Mouse (Mus musculus) adipocyte (in vitro differentiated cells): Measurements from ENCODE around the gene Hsd11b1.
"Not testable (repeated sequence)": the region's sequence is repeated elsewhere in the genome, so short reads cannot be mapped to it uniquely, and the experiment has no call there.

Source experiments
- DNase-seq: peaks from one replicate; pipeline ENCODE4 v3.0.0-alpha.2; 2016; ENCODE audit warnings: low spot score

The Hsd11b1 gene

GRCm38 (mm10) chr1:193279492-193279891, 15.6 kb upstream of the Hsd11b1 start:
- DNase-seq, result no peak

GRCm38 (mm10) chr1:193278414-193279045, 14.7 kb upstream of the Hsd11b1 start:
- DNase-seq, result peak; percentile 91

- DNase-seq, result peak; percentile 54
Measured at GRCm38 (mm10) chr1:193274407-193275071, 10.7 kb upstream of the Hsd11b1 start.

- peak; percentile 71 for DNase-seq
Measured at GRCm38 (mm10) chr1:193272916-193273601, 9.2 kb upstream of the Hsd11b1 start, which contains the start of gene G0s2. Gene G0s2 (minus strand): TSS chr1:193273217.

- DNase-seq, result peak; percentile 23
Measured at GRCm38 (mm10) chr1:193272137-193272915, 8.5 kb upstream of the Hsd11b1 start.

- peak; percentile 76 for DNase-seq
Measured at GRCm38 (mm10) chr1:193270965-193271763, 7.3 kb upstream of the Hsd11b1 start.

GRCm38 (mm10) chr1:193265734-193266133, 1.9 kb upstream of the Hsd11b1 start:
- DNase-seq, result no peak

- peak; percentile 81 for DNase-seq
Measured at GRCm38 (mm10) chr1:193263026-193263907, 608 bp downstream of the Hsd11b1 start.

- peak; percentile 96 for DNase-seq
Measured at GRCm38 (mm10) chr1:193261897-193262548, 1.9 kb downstream of the Hsd11b1 start.

- DNase-seq, result no peak
Measured at GRCm38 (mm10) chr1:193259559-193259958, 4.3 kb downstream of the Hsd11b1 start.

GRCm38 (mm10) chr1:193256621-193257098, 7.2 kb downstream of the Hsd11b1 start:
- peak; percentile 43 for DNase-seq

- no peak for DNase-seq
Measured at GRCm38 (mm10) chr1:193256289-193256577, 7.6 kb downstream of the Hsd11b1 start.

- DNase-seq, result peak; percentile 92
Measured at GRCm38 (mm10) chr1:193255488-193256288, 8.2 kb downstream of the Hsd11b1 start.

GRCm38 (mm10) chr1:193255032-193255431, 8.8 kb downstream of the Hsd11b1 start:
- DNase-seq, result no peak

- DNase-seq, result not testable (repeated sequence)
Measured at GRCm38 (mm10) chr1:193253895-193254294, 10.0 kb downstream of the Hsd11b1 start.

- DNase-seq, result no peak
Measured at GRCm38 (mm10) chr1:193252616-193253015, 11.3 kb downstream of the Hsd11b1 start.

GRCm38 (mm10) chr1:193251386-193251785, 12.5 kb downstream of the Hsd11b1 start:
- no peak for DNase-seq

GRCm38 (mm10) chr1:193250026-193250425, 13.8 kb downstream of the Hsd11b1 start:
- DNase-seq, result no peak

GRCm38 (mm10) chr1:193244235-193244634, 19.6 kb downstream of the Hsd11b1 start:
- no peak for DNase-seq
